Mouse (Mus musculus): ENCODE data around the gene Dcun1d3. TPM values are rescaled to one million over a fixed set of nuclear protein-coding genes. Genes with fewer than 3 reads are reported as not detected.
A peak's percentile ranks its signal among the peaks of the same experiment; 100 is the strongest.

The Dcun1d3 gene
- polyA plus RNA-seq, 1 experiment = 31.8 TPM

DNA sequence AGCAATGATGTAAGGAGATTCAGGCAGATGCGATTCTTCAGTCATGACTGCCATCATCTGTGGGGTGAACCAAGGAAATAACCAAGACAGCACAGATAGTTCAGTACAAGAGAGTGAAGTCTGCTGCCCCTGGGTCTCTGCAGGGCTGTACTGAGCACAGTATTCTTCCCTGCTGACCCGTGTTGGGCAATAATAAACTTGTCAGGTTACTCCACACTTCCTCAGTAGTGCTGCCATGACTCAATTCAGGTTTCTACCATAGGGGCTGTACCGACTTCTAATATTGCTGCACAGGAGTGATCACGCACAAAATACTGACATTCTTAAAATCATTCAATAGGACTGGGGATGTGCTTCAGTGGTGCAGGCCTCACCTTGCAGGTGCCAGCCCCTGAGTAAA, 16.9 kb downstream of the Dcun1d3 start:
- no peak overlapping the region for H3K4me3 ChIP-seq (ENCODE audit: insufficient read depth, low read length)
- no peak overlapping the region for H3K27ac ChIP-seq (ENCODE audit: insufficient read depth, low read length)
- 0 out of 2 replicates have a peak, but pooled peaks cover 2% of the 10 kb centered on the region for H3K4me1 ChIP-seq (ENCODE audit: control insufficient read depth, insufficient read depth, low read length)
- TF ChIP-seq CTCF (IDR thresholded peaks at IDR 0.05; ENCODE audit: borderline replicate concordance, insufficient read depth, low read length) = no peak
- TF ChIP-seq POLR2A (IDR thresholded peaks at IDR 0.05; ENCODE audit: low read depth, low read length) = no peak

DNA sequence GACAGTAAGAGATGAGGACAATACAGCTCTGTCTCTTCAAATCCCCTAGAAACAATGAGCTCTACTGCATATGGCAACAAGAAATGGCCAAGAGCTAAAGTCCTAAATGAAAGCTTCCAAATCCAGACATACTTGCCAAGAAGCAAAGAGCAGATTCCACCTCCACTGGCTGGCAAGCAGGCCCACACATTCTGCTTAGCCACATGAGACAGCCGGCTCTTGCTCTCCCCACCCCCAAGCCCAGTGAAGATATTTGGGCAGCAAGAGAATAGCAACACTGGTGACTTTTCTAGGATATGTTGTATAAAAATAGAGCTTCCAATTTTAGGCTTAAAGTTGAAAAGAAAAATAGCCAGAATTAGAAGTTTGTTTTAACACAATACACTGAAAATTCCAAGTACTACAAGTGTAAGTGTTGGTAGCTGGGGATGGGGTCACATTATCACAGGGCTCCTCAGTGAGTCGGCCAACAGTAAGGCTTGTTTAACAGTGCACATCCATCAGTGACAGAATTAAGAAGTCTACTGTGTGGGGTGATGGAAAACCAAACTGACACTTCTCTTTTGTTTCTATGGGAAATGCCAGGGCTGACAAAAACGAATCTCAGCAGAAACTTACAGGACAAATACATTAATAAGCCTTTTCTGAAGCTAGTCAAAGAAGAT, 20.2 kb downstream of the Dcun1d3 start:
- Histone ChIP-seq H3K4me3 (ENCODE audit: insufficient read depth, low read length) (no peak overlapping the region), H3K27ac (ENCODE audit: insufficient read depth, low read length) (peak overlapping the region; percentile 41; the same call in 1 of the 2 replicates), H3K4me1 (ENCODE audit: control insufficient read depth, insufficient read depth, low read length) (0 out of 2 replicates have a peak, but pooled peaks cover 2% of the 10 kb centered on the region)
- no peak for TF ChIP-seq CTCF (IDR thresholded peaks at IDR 0.05; ENCODE audit: borderline replicate concordance, insufficient read depth, low read length)
- no peak for TF ChIP-seq POLR2A (IDR thresholded peaks at IDR 0.05; ENCODE audit: low read depth, low read length)

DNA sequence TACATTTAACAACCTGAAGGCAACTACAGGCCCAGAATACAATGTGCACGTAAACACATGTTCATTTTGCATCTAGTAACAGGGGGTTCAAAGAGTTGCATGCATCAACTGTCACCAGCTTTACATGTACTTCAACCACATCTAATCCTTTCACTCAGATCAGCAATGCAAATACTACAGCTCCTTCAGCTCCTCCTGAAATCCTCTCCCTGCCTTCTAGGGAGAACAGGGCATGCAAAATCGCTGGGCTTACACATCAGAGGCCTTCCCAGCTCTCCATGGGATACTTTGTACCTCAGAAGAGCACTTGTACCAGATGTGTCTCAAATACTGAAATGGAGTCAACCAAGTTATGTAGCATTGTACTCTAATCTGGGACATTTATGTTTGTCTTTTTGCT, 23.0 kb downstream of the Dcun1d3 start:
- TF ChIP-seq CTCF (IDR thresholded peaks at IDR 0.05; ENCODE audit: borderline replicate concordance, insufficient read depth, low read length) (no peak), POLR2A (IDR thresholded peaks at IDR 0.05; ENCODE audit: low read depth, low read length) (no peak)
- H3K4me1 ChIP-seq (ENCODE audit: control insufficient read depth, insufficient read depth, low read length) = no peaks in the 10 kb centered on the region
- H3K4me3 ChIP-seq (ENCODE audit: insufficient read depth, low read length) = no peak overlapping the region
- H3K27ac ChIP-seq (ENCODE audit: insufficient read depth, low read length) = no peak overlapping the region

DNA sequence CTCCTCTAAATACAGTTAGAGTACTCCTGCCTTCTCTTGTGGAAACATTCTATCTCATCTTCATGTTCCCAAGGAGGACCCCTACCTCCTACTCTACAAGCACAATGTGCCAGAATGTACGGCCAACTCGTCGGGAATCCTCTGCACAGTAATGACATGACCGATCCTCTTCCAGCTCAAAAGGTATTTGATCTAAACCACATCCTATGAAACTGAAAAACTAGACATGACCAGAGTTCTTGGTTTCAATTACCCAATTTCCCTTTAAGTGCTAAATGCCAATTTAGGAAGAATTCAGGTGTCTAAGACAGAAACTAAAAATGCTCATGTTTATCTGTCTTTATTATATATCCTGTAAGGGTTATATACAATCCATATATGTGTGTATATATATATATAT, 23.9 kb downstream of the Dcun1d3 start:
- Histone ChIP-seq H3K4me1 (ENCODE audit: control insufficient read depth, insufficient read depth, low read length) (no peaks in the 10 kb centered on the region), H3K4me3 (ENCODE audit: insufficient read depth, low read length) (no peak overlapping the region), H3K27ac (ENCODE audit: insufficient read depth, low read length) (no peak overlapping the region)
- no peak for TF ChIP-seq CTCF (IDR thresholded peaks at IDR 0.05; ENCODE audit: borderline replicate concordance, insufficient read depth, low read length)
- TF ChIP-seq POLR2A (IDR thresholded peaks at IDR 0.05; ENCODE audit: low read depth, low read length) = no peak

DNA sequence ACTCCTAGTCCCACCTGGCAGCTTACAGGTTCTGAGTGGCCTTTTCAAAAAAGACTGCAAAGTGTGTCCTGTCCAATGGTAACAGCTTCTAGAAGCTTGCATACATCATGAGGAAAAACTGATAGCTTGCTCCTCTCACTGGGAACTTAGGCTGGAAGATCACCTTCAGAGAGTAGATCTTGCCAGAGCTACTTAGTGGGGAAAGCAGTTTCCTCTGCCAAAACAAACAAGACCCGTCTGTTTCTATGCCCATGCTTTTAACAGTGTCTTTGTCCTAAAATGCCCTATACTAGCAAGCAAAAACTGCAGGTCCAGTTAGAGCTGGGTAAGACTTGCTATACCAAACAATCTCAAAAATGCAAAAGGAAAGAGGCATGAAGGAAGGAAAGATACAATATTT, 30.0 kb downstream of the Dcun1d3 start:
- H3K4me1 ChIP-seq (ENCODE audit: control insufficient read depth, insufficient read depth, low read length) = peaks cover 6% of the 10 kb centered on the region; the same call in 1 of the 2 replicates
- TF ChIP-seq CTCF (IDR thresholded peaks at IDR 0.05; ENCODE audit: borderline replicate concordance, insufficient read depth, low read length) (no peak), POLR2A (IDR thresholded peaks at IDR 0.05; ENCODE audit: low read depth, low read length) (no peak)
- H3K4me3 ChIP-seq (ENCODE audit: insufficient read depth, low read length) = no peak overlapping the region
- H3K27ac ChIP-seq (ENCODE audit: insufficient read depth, low read length) = no peak overlapping the region

DNA sequence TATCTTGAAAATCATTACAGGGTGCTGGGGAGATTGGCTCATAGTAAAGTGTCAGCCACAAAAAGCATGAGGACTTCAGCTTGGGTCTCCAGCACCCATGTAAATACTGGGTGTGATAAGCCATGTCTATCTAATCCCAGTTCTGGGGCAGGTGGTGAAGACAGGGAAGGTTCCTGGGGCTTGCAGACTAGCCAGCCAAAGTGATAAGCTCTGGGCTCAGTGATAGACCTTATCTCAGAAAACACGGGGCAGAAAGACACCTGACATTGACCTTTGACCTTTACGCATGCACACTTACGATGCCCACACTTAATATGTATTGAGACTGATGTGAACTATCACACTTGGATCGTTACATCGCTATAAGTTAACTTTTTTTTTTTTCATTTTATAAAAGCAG, 31.6 kb downstream of the Dcun1d3 start:
- TF ChIP-seq POLR2A (IDR thresholded peaks at IDR 0.05; ENCODE audit: low read depth, low read length) = no peak
- TF ChIP-seq CTCF (IDR thresholded peaks at IDR 0.05; ENCODE audit: borderline replicate concordance, insufficient read depth, low read length) = no peak
- no peak overlapping the region for H3K4me3 ChIP-seq (ENCODE audit: insufficient read depth, low read length)
- no peak overlapping the region for H3K27ac ChIP-seq (ENCODE audit: insufficient read depth, low read length)
- H3K4me1 ChIP-seq (ENCODE audit: control insufficient read depth, insufficient read depth, low read length) = peaks cover 13% of the 10 kb centered on the region

DNA sequence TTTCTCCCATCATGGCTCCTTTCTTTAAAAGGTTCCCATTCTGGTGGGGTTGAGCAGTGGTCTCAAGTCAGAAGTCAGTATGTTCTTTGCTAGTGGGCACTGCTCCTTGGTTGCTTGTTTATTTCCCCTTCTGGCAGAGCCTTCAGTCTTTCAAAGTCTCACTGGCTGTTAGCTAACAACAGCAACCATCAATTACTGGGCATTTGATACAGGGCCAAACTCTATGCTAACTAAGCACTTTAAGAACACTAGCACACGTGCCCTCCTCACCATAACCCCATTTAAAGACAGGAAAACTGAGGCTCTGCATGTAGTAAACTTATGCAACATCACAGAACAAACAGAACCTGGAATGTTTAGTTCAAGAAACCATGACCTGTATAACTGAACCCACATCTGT, 33.9 kb downstream of the Dcun1d3 start:
- TF ChIP-seq POLR2A (IDR thresholded peaks at IDR 0.05; ENCODE audit: low read depth, low read length) (no peak), CTCF (IDR thresholded peaks at IDR 0.05; ENCODE audit: borderline replicate concordance, insufficient read depth, low read length) (no peak)

DNA sequence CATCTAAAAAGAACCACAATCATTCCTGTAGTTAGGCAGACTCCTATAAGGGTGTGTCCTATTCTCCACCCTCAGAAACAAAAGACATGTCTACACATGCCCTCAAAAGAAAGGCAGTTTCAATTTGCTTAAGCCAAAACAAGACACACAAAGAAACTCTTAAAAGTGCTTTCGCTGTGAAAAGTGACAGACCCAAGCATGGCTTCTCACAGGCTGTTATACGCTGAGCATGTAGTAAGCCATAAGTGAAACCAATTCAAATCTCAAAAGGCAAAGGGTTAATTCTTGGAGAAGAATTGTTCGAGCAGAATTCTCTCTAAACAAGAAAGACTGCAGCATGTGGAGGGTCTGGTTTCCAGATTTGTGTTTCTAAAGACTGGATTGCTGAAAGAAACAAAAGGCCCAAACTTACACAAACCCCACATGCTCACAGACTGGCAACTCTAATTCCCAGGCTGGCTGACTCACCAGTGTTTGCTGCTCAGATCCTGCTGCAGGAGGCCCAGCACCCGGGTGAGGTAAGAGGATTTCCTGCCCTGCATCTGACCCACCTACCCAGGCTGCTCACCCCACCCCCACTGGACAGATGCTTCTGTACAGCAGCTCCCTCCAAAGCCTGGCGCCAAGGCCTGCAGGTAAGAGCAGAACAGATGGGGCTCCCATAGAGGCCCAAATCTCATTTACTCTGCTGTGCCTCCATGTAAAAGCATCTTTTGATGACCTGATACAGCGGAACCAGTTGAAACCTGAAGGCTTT, 34.6 kb downstream of the Dcun1d3 start:
- Histone ChIP-seq H3K27ac (ENCODE audit: insufficient read depth, low read length) (peak overlapping the region; percentile 100), H3K4me3 (ENCODE audit: insufficient read depth, low read length) (no peak overlapping the region), H3K4me1 (ENCODE audit: control insufficient read depth, insufficient read depth, low read length) (peaks cover 13% of the 10 kb centered on the region)
- TF ChIP-seq POLR2A (IDR thresholded peaks at IDR 0.05; ENCODE audit: low read depth, low read length) = no peak

More for the DNA sequence above, 33.9 kb downstream of the Dcun1d3 start:
- Histone ChIP-seq H3K27ac (ENCODE audit: insufficient read depth, low read length) (peak overlapping the region; percentile 100), H3K4me1 (ENCODE audit: control insufficient read depth, insufficient read depth, low read length) (peaks cover 13% of the 10 kb centered on the region), H3K4me3 (ENCODE audit: insufficient read depth, low read length) (no peak overlapping the region)

DNA sequence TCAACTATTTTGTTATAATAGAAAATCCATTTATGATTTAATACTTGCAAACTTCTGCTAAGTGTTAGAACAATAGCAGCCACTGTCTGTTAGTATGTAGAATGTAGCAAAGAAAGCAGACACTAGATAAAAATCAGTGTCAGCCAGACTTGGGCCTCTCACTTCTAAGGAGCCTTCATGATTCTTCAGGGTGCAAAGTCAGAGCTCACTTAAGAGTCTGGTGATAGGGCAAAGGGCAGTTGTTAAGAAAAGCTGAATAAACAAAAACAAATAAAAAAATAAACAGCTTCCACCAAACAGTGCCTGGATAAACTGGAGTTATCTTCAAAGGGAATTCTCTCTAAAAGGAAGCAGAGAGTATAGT, 35.1 kb downstream of the Dcun1d3 start:
- peaks cover 13% of the 10 kb centered on the region for H3K4me1 ChIP-seq (ENCODE audit: control insufficient read depth, insufficient read depth, low read length)
- H3K4me3 ChIP-seq (ENCODE audit: insufficient read depth, low read length) = no peak overlapping the region
- peak overlapping the region; percentile 100 for H3K27ac ChIP-seq (ENCODE audit: insufficient read depth, low read length)
- TF ChIP-seq POLR2A (IDR thresholded peaks at IDR 0.05; ENCODE audit: low read depth, low read length) (no peak), CTCF (IDR thresholded peaks at IDR 0.05; ENCODE audit: borderline replicate concordance, insufficient read depth, low read length) (no peak)

DNA sequence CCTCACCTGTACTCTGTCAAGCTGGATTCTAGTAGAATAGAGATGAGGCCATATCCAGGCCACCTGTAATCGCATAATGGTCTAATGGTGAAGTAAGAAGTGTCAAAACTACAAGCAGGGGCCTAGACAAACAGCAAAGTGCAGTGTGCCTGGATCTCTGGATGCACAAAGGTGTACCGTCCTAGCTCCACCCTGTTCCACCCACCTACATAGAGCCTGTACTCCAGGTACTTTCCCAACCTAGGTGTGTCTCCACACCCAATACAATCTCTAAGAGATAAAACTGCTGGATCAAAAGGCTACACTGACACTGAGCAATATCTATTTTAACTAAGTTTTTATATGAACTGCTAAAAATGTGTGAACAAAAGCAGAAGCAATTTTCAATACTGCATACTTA, 35.5 kb downstream of the Dcun1d3 start:
- Histone ChIP-seq H3K4me1 (ENCODE audit: control insufficient read depth, insufficient read depth, low read length) (peaks cover 13% of the 10 kb centered on the region), H3K27ac (ENCODE audit: insufficient read depth, low read length) (peak overlapping the region; percentile 100), H3K4me3 (ENCODE audit: insufficient read depth, low read length) (no peak overlapping the region)
- no peak for TF ChIP-seq POLR2A (IDR thresholded peaks at IDR 0.05; ENCODE audit: low read depth, low read length)
- TF ChIP-seq CTCF (IDR thresholded peaks at IDR 0.05; ENCODE audit: borderline replicate concordance, insufficient read depth, low read length) = no peak
